Mouse (Mus musculus): ENCODE data around the gene Coro2a. TPM values are rescaled to one million over a fixed set of nuclear protein-coding genes. Genes with fewer than 3 reads are reported as not detected.
A peak's percentile ranks its signal among the peaks of the same experiment; 100 is the strongest.

Coro2a gene
- polyA plus RNA-seq, 1 experiment, result 0.33 TPM

DNA sequence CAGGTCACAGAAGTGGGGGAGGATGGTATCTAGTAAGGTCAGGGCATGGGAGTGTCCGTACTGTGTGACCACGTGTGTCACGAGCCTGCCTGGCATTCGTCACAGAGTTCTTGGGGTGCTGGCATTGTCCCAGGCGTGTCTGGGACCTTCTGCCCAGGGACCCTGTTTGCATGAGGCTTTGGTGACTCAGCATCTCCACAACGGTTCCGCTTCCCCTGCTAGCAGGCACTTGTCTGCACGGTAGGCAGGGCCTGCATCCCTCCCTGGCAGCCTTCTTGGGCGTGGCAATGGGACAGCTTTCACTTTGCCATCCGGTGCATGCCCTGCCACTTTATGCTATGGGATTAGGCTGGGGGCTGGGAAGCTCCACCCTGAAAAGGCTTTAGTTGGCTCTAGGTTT is 38.2 kb downstream of the Coro2a start:
- no peaks in the 10 kb centered on the region for H3K36me3 ChIP-seq (ENCODE audit: control insufficient read depth, insufficient read depth)
- H3ac ChIP-seq (ENCODE audit: control insufficient read depth, insufficient read length, low read depth), result no peak overlapping the region
- H3K27me3 ChIP-seq (ENCODE audit: control insufficient read depth, insufficient read depth, insufficient read length), result no peaks in the 10 kb centered on the region
- H3K79me2 ChIP-seq (ENCODE audit: control insufficient read depth, insufficient read depth), result no peaks in the 10 kb centered on the region
- peak overlapping the region; percentile 11 for H3K4me3 ChIP-seq (ENCODE audit: insufficient read depth, poor library complexity, severe bottlenecking)
- TF ChIP-seq USF1 (IDR thresholded peaks at IDR 0.05; ENCODE audit: low read depth), result peak; percentile 77
- TF ChIP-seq MYOD1 (IDR thresholded peaks at IDR 0.05; ENCODE audit: control insufficient read depth, insufficient read length, low read depth), result no peak
- TF ChIP-seq MAX (IDR thresholded peaks at IDR 0.05), result peak; percentile 73
- no peak for TF ChIP-seq FOSL1 (IDR thresholded peaks at IDR 0.05; ENCODE audit: insufficient read depth, low read length, poor library complexity, severe bottlenecking)
- no peaks in the 10 kb centered on the region for H3K79me3 ChIP-seq (ENCODE audit: low read depth)

DNA sequence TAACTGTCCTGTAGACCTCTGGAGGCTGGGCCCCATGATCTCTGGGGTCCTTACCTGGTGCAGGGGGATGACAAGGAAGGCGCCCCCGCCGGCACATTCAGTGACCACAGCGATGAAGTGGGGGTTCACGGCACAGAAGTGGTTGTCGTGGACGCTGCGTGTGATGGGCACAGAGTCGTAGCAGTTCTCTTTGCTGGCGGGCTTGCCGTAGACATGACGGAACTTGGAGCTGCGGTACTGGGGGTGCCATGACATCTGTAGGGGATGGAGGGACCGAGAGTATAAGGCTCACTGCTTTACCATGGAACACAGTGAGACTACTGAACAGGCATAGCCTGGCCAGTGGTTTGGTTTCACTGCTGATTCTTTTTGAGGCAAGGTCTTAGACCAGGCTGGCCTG is 39.2 kb downstream of the Coro2a start:
- Histone ChIP-seq H3K79me3 (ENCODE audit: low read depth) (no peaks in the 10 kb centered on the region), H3ac (ENCODE audit: control insufficient read depth, insufficient read length, low read depth) (no peak overlapping the region), H3K36me3 (ENCODE audit: control insufficient read depth, insufficient read depth) (no peaks in the 10 kb centered on the region), H3K27me3 (ENCODE audit: control insufficient read depth, insufficient read depth, insufficient read length) (no peaks in the 10 kb centered on the region), H3K79me2 (ENCODE audit: control insufficient read depth, insufficient read depth) (no peaks in the 10 kb centered on the region), H3K4me3 (ENCODE audit: insufficient read depth, poor library complexity, severe bottlenecking) (no peak overlapping the region)
- TF ChIP-seq MAX (IDR thresholded peaks at IDR 0.05) (no peak), MYOD1 (IDR thresholded peaks at IDR 0.05; ENCODE audit: control insufficient read depth, insufficient read length, low read depth) (no peak), CTCF (IDR thresholded peaks at IDR 0.05; ENCODE audit: control insufficient read depth, insufficient read depth, insufficient read length) (no peak), MYOG (IDR thresholded peaks at IDR 0.05; ENCODE audit: control insufficient read depth, extremely low read depth, insufficient read length) (no peak), USF1 (IDR thresholded peaks at IDR 0.05; ENCODE audit: low read depth) (no peak), CEBPB (IDR thresholded peaks at IDR 0.05; ENCODE audit: low read depth) (no peak), FOSL1 (IDR thresholded peaks at IDR 0.05; ENCODE audit: insufficient read depth, low read length, poor library complexity, severe bottlenecking) (no peak)

DNA sequence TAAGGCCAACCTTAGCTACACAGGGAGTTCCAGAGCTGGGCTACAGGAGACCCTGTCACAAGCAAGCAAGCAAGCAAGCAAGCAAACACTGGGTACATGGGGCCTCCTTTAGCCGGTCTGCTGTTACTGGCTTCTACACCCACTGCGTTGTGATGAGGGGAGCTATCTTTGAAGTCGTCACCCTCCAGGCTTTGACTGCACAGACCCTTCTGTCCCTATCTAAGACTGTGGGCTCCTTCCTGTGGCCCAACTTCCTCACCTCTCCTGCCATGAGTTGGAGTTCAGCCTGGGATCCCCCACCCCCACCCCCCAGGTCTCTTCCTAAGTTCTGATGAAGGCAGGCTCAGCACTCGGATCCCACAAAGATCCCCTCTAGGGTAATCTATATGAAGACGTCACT is 40.0 kb downstream of the Coro2a start:
- Histone ChIP-seq H3K4me3 (ENCODE audit: insufficient read depth, poor library complexity, severe bottlenecking) (no peak overlapping the region), H3K27me3 (ENCODE audit: control insufficient read depth, insufficient read depth, insufficient read length) (no peaks in the 10 kb centered on the region), H3ac (ENCODE audit: control insufficient read depth, insufficient read length, low read depth) (no peak overlapping the region), H3K79me3 (ENCODE audit: low read depth) (no peaks in the 10 kb centered on the region), H3K79me2 (ENCODE audit: control insufficient read depth, insufficient read depth) (no peaks in the 10 kb centered on the region), H3K36me3 (ENCODE audit: control insufficient read depth, insufficient read depth) (no peaks in the 10 kb centered on the region)
- TF ChIP-seq FOSL1 (IDR thresholded peaks at IDR 0.05; ENCODE audit: insufficient read depth, low read length, poor library complexity, severe bottlenecking), result no peak
- no peak for TF ChIP-seq USF1 (IDR thresholded peaks at IDR 0.05; ENCODE audit: low read depth)
- TF ChIP-seq CTCF (IDR thresholded peaks at IDR 0.05; ENCODE audit: control insufficient read depth, insufficient read depth, insufficient read length), result no peak
- no peak for TF ChIP-seq MAX (IDR thresholded peaks at IDR 0.05)
- TF ChIP-seq CEBPB (IDR thresholded peaks at IDR 0.05; ENCODE audit: low read depth), result no peak
- no peak for TF ChIP-seq MYOD1 (IDR thresholded peaks at IDR 0.05; ENCODE audit: control insufficient read depth, insufficient read length, low read depth)
- TF ChIP-seq MYOG (IDR thresholded peaks at IDR 0.05; ENCODE audit: control insufficient read depth, extremely low read depth, insufficient read length), result no peak

DNA sequence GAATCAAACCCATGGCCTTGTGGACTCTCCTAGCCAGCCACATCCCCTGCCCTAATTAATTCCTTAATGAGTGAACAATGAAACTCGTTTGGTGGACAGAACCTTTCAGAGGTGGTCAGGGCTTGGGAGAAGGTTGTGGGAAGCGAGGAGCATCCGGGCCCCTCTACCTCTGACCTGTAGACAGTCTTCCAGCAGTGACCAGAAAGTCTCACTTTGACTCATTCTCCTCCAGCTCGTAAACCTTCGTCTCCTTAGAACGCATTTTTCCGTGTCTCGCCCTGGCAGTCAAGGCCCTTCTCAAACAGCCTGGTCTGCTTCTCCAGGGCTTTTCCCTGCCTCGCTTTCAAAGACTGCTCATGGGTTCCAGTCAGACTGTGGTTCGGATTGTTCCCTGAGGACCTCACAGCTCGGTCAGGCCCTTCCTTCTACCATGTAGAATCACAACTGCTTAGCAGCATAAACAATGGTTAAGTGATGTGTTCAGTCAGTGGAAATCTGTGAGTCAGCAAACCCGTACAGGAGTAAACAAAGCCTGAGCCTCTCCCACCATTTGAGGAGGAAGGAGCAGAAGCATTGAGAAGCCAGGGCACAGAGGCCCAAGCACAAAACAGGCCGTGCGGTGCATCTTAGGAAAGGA is 41.8 kb downstream of the Coro2a start:
- Histone ChIP-seq H3K79me3 (ENCODE audit: low read depth) (no peaks in the 10 kb centered on the region), H3K36me3 (ENCODE audit: control insufficient read depth, insufficient read depth) (no peaks in the 10 kb centered on the region), H3K27me3 (ENCODE audit: control insufficient read depth, insufficient read depth, insufficient read length) (no peaks in the 10 kb centered on the region), H3K4me3 (ENCODE audit: insufficient read depth, poor library complexity, severe bottlenecking) (no peak overlapping the region), H3ac (ENCODE audit: control insufficient read depth, insufficient read length, low read depth) (no peak overlapping the region), H3K79me2 (ENCODE audit: control insufficient read depth, insufficient read depth) (no peaks in the 10 kb centered on the region)
- TF ChIP-seq USF1 (IDR thresholded peaks at IDR 0.05; ENCODE audit: low read depth), result no peak
- no peak for TF ChIP-seq MYOD1 (IDR thresholded peaks at IDR 0.05; ENCODE audit: control insufficient read depth, insufficient read length, low read depth)
- TF ChIP-seq MAX (IDR thresholded peaks at IDR 0.05), result no peak
- no peak for TF ChIP-seq FOSL1 (IDR thresholded peaks at IDR 0.05; ENCODE audit: insufficient read depth, low read length, poor library complexity, severe bottlenecking)
- TF ChIP-seq MYOG (IDR thresholded peaks at IDR 0.05; ENCODE audit: control insufficient read depth, extremely low read depth, insufficient read length), result no peak
- no peak for TF ChIP-seq CEBPB (IDR thresholded peaks at IDR 0.05; ENCODE audit: low read depth)

DNA sequence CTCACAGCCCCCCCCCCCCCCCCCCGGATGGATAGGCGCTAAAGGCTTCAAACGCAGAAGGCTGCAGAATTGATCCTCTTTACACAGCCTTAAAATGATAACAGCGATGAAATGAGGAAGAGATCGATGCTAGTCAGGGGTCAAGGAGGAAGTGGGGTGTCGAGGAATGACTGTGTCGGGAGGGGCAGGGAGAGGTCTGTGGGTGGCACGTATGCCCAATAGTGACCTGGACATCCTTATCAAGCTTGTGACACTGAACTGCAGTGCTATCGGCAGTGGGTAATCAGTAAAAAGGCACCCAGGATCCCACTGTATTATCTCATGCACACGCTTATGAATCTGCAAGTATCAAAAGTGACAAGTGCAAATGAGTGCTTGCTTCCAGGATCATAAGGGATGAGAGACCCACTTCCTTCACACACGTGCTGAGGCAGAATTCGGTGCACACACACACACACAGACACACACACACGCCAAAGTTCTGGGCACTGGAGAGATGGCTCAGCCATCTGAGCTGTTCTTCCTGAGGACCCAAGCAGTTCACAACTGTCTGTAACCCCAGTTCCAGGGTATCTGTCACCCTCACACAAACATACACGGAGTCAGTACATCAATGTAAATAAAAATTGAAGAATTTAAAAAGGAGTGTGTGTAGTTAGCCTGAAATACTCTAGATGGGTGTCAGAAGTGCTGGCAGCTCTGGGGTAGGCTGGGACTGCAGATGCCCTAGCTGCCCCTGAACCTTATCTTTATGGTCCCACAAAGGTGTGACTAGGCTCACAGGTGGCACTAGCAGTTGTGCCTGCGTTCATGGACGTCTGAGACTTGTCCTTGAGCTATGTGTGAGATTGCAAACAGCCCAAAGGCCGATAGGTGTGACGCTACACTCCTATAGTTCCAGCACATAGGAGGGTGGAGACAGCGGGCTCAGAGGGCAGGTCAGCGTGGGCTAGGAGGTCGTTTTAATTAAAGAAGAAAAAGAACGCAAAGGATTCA is 43.0 kb downstream of the Coro2a start:
- H3K79me3 ChIP-seq (ENCODE audit: low read depth), result no peaks in the 10 kb centered on the region
- no peaks in the 10 kb centered on the region for H3K36me3 ChIP-seq (ENCODE audit: control insufficient read depth, insufficient read depth)
- no peak overlapping the region for H3K4me3 ChIP-seq (ENCODE audit: insufficient read depth, poor library complexity, severe bottlenecking)
- H3ac ChIP-seq (ENCODE audit: control insufficient read depth, insufficient read length, low read depth), result no peak overlapping the region
- H3K27me3 ChIP-seq (ENCODE audit: control insufficient read depth, insufficient read depth, insufficient read length), result no peaks in the 10 kb centered on the region
- TF ChIP-seq MAX (IDR thresholded peaks at IDR 0.05), result no peak
- no peak for TF ChIP-seq MYOG (IDR thresholded peaks at IDR 0.05; ENCODE audit: control insufficient read depth, extremely low read depth, insufficient read length)
- TF ChIP-seq CEBPB (IDR thresholded peaks at IDR 0.05; ENCODE audit: low read depth), result no peak
- TF ChIP-seq CTCF (IDR thresholded peaks at IDR 0.05; ENCODE audit: control insufficient read depth, insufficient read depth, insufficient read length), result no peak
- no peak for TF ChIP-seq MYOD1 (IDR thresholded peaks at IDR 0.05; ENCODE audit: control insufficient read depth, insufficient read length, low read depth)
- no peak for TF ChIP-seq USF1 (IDR thresholded peaks at IDR 0.05; ENCODE audit: low read depth)
- TF ChIP-seq FOSL1 (IDR thresholded peaks at IDR 0.05; ENCODE audit: insufficient read depth, low read length, poor library complexity, severe bottlenecking), result no peak
- no peaks in the 10 kb centered on the region for H3K79me2 ChIP-seq (ENCODE audit: control insufficient read depth, insufficient read depth)

Measured in C2C12 (cell line).